ENCODE assay signal across 8 mouse cellular contexts in genomic region chr8:122830349-122831061, GRCm38 (mm10). TPM values are rescaled to one million over a fixed set of nuclear protein-coding genes. Genes with fewer than 3 reads are reported as not detected.
DNase-seq lines count a peak whose midpoint lies in the region; ATAC-seq lines count a peak whose summit lies in the region.

No protein-coding gene starts in this region.

- no peak overlapping the region for H3K4me2 ChIP-seq in forebrain, embryonic 12.5 days

- no peak overlapping the region for H3K9ac ChIP-seq in forebrain, embryonic 12.5 days

- H3K36me3 ChIP-seq in forebrain, embryonic 12.5 days (replicated peaks), result no peaks in the 10 kb centered on the region

- 44% methylated on average over 8 of the region's 8 CpGs for WGBS in forebrain, embryonic 12.5 days

- peaks cover 16% of the 10 kb centered on the region; the same call in 1 of the 2 replicates for H3K27me3 ChIP-seq in forebrain, embryonic 12.5 days

- ATAC-seq in forebrain, embryonic 12.5 days (ENCODE audit: low FRiP score), result peak; percentile 83
- peak; percentile 83 for ATAC-seq in neutrophil, adult 5-6 weeks (ENCODE audit: extremely low read depth, insufficient number of reproducible peaks, low FRiP score, poor library complexity, severe bottlenecking)

- peaks cover 15% of the 10 kb centered on the region for H3K4me1 ChIP-seq in forebrain, embryonic 12.5 days

- H3K27ac ChIP-seq in forebrain, embryonic 12.5 days, result no peak overlapping the region

- no peaks in the 10 kb centered on the region for H3K9me3 ChIP-seq in forebrain, embryonic 12.5 days

- DNase-seq in CD8-positive naive resting alpha-beta T cell, adult 2 months (ENCODE audit: low read depth in 2 of 2, low spot score in 2 of 2), result peak; percentile 83 to 91
- DNase-seq in c-Kit-positive CD71-negative TER-119-negative erythroid progenitor cells, embryonic 14.5 days (ENCODE audit: low read depth), result peak; percentile 93
- peak; percentile 71 for DNase-seq in heart, postnatal 25 days (ENCODE audit: low spot score)
- DNase-seq in layer of hippocampus, adult 11-12 months (ENCODE audit: low spot score), result peak; percentile 95
- peak; percentile 84 for DNase-seq in lung, adult 18-20 months
- peak; percentile 55 for DNase-seq in testis, postnatal 14 days (ENCODE audit: low spot score)

- no peak overlapping the region for H3K4me3 ChIP-seq in forebrain, embryonic 12.5 days (replicated peaks)

- intact Hi-C loops in heart, postnatal 25 days (cut with DNase I), result loop anchor here (1.0 to 10.0 kb wide), 4 partner anchors 152 to 374 kb away; no protein-coding TSS in a partner anchor

RNA-seq across cellular contexts. Expression of gene Cdh15, which starts 17.3 kb away (rescaled TPM):
- 0.51 and 0.73 TPM in 2 replicates for polyA plus RNA-seq in forebrain, embryonic 12.5 days (2016; fragmentation: Nextera tagmentation; extraction: Ambion mirVana)
- not detected for total RNA-seq in heart, postnatal 25 days (2021)
- total RNA-seq in neutrophil, adult 5-6 weeks (2017), result not detected in 2 replicates

RNA-seq across cellular contexts. Expression of gene Acsf3, which starts 55.2 kb away (rescaled TPM):
- 16.1 and 17.3 TPM in 2 replicates for polyA plus RNA-seq in forebrain, embryonic 12.5 days (2016; fragmentation: Nextera tagmentation; extraction: Ambion mirVana)
- 10 to 100 TPM; 29.4 to 31.7 TPM for total RNA-seq in heart, postnatal 25 days (2021)
- total RNA-seq in neutrophil, adult 5-6 weeks (2017), result 5.2 and 8.3 TPM in 2 replicates
